Mouse (Mus musculus): ENCODE measurements around the gene Crybg1. TPM values are rescaled to one million over a fixed set of nuclear protein-coding genes. Genes with fewer than 3 reads are reported as not detected.

The Crybg1 gene
- total and polyA plus RNA-seq, 3 experiments: 0.04 to 0.14 TPM; not detected in 1

DNA sequence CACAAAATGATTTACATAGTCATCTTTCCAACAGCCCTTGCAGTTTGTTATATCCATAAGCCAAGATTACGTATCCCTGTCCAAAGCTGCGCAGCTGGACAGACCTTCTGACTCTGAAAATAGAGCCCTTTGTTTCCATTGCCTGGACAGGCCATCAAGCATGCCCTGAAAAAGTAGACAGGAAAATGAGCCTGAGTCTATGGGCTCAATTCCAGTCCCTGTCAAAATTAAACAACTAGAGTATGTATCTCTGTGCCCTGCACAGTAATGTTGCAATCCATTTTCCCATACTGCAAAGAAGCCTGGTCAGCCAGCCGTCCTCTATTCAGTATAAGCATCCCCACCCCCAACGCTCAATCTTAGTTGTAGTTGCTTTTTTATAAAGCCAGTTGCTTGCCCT lies 141.8 kb downstream of the Crybg1 start:
- H3K27me3 ChIP-seq (ENCODE audit: control insufficient read depth in 1 of 2, insufficient read depth in 2 of 2, low read length in 2 of 2): no peaks in the 10 kb centered on the region
- H3K27ac ChIP-seq (ENCODE audit: control insufficient read depth, low read depth, low read length): no peak overlapping the region
- H3K4me3 ChIP-seq (ENCODE audit: control insufficient read depth in 1 of 2, insufficient read depth in 1 of 2, low read depth in 2 of 2, low read length in 2 of 2): no peak overlapping the region
- H3K9ac ChIP-seq (ENCODE audit: control insufficient read depth, low read depth, low read length, poor library complexity, severe bottlenecking): no peak overlapping the region
- H3K36me3 ChIP-seq (ENCODE audit: control insufficient read depth in 1 of 2, insufficient read depth in 2 of 2, low read length in 2 of 2): no peaks in the 10 kb centered on the region
- TF ChIP-seq MYC (IDR thresholded peaks at IDR 0.05; ENCODE audit: low read depth, low read length) (no peak), USF2 (IDR thresholded peaks at IDR 0.05; ENCODE audit: borderline replicate concordance in 1 of 2, insufficient read depth in 1 of 2, low read depth in 1 of 2, low read length in 2 of 2) (no peak), MAX (IDR thresholded peaks at IDR 0.05; ENCODE audit: low read length) (no peak), MAFK (IDR thresholded peaks at IDR 0.05; ENCODE audit: borderline replicate concordance, low read depth, low read length) (no peak), EP300 (IDR thresholded peaks at IDR 0.05; ENCODE audit: low read depth in 1 of 2, low read length in 2 of 2) (no peak), GABPA (IDR thresholded peaks at IDR 0.05; ENCODE audit: low read depth, low read length) (no peak)
- no peaks in the 10 kb centered on the region for H3K79me2 ChIP-seq (ENCODE audit: control insufficient read depth, insufficient read depth, low read length, poor library complexity)
- H3K4me1 ChIP-seq (ENCODE audit: control insufficient read depth in 1 of 2, insufficient read depth in 2 of 2, low read length in 2 of 2): no peaks in the 10 kb centered on the region
- no peak for DNase-seq (ENCODE audit: low read depth, low spot score)
- H3K9me3 ChIP-seq (replicated peaks; ENCODE audit: insufficient read depth, low read length): no peaks in the 10 kb centered on the region

DNA sequence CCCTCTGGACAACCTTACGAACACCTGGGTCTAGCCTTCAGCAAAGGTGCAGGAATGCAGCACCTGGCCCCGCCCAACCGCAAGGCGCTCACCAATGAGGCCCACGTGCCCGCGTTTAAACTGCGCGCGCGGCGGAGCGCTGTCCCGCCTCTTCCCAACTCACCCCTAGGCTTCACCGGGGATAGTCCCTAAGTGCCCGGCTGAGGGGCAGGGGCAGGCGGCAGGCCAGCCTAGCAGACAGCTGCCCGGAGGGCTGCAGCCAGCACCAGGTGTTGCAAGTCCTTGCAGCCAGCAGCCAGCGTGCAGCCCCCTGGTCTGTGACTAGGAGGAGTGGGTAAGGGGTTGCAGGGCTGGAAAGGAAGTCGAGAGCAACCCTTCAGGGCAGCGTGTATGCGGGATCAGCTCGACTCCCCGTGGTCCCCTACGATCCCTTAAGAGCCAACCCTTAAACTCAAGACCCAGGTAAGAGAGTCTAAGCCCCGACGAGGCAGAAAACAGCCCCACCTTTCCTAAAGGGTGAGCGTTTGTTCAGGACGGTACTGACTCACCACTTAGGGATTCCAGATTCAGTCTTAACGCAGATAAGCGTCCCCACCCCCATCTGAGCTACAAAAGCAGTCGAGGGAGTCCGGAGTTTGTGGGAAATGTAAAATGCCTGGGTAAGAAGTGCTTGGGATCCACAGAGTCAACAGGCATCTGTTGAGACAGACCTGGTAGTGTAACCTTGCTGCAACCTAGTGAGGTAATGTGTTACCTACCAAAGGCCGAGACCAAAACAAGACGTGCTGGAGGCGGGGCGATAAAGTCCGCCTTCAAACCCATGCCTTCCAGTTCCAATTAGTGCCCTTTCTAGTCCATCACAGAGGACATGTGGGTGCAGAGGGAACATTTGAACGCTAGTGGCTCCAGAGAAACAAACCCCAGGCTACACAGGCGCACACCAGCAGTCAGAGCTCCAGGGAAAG lies 142.7 kb downstream of the Crybg1 start:
- Histone ChIP-seq H3K9me3 (replicated peaks; ENCODE audit: insufficient read depth, low read length) (no peaks in the 10 kb centered on the region), H3K79me2 (ENCODE audit: control insufficient read depth, insufficient read depth, low read length, poor library complexity) (no peaks in the 10 kb centered on the region), H3K27ac (ENCODE audit: control insufficient read depth, low read depth, low read length) (no peak overlapping the region), H3K27me3 (ENCODE audit: control insufficient read depth in 1 of 2, insufficient read depth in 2 of 2, low read length in 2 of 2) (no peaks in the 10 kb centered on the region), H3K4me3 (ENCODE audit: control insufficient read depth in 1 of 2, insufficient read depth in 1 of 2, low read depth in 2 of 2, low read length in 2 of 2) (no peak overlapping the region), H3K9ac (ENCODE audit: control insufficient read depth, low read depth, low read length, poor library complexity, severe bottlenecking) (no peak overlapping the region), H3K36me3 (ENCODE audit: control insufficient read depth in 1 of 2, insufficient read depth in 2 of 2, low read length in 2 of 2) (no peaks in the 10 kb centered on the region), H3K4me1 (ENCODE audit: control insufficient read depth in 1 of 2, insufficient read depth in 2 of 2, low read length in 2 of 2) (no peaks in the 10 kb centered on the region)
- no peak for DNase-seq (ENCODE audit: low read depth, low spot score)
- TF ChIP-seq POLR2AphosphoS2 (IDR thresholded peaks at IDR 0.05; ENCODE audit: low read length): no peak

DNA sequence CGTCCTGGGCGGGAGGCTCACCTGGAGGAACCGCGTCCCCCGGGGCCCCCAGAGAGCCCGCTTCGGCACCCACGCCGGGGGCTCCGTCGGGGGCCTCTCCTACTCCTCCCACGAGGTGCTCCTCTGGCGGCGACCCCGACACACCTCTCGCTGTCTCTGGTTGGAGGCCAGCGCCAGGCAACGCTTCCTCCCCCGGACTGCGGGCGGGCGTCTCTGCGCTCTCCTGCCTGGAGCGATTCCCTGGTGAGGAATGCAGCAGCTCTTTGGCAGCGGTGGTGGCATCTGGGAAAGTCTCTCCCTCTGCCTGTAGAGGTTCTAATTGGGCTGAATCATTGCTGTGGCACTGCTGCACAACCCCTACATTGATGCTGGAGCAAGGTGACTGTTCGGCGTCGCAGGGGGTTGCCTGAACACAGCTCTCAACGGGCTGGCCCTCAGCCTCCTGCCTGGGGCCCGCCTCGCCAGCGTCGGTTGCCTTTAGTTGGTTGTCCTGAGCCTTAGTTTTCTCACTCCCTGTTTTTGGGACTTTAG lies 144.4 kb downstream of the Crybg1 start:
- no peak overlapping the region for H3K27ac ChIP-seq (ENCODE audit: control insufficient read depth, low read depth, low read length)
- no peaks in the 10 kb centered on the region for H3K36me3 ChIP-seq (ENCODE audit: control insufficient read depth in 1 of 2, insufficient read depth in 2 of 2, low read length in 2 of 2)
- H3K9me3 ChIP-seq (replicated peaks; ENCODE audit: insufficient read depth, low read length): no peaks in the 10 kb centered on the region
- no peaks in the 10 kb centered on the region for H3K4me1 ChIP-seq (ENCODE audit: control insufficient read depth in 1 of 2, insufficient read depth in 2 of 2, low read length in 2 of 2)
- H3K27me3 ChIP-seq (ENCODE audit: control insufficient read depth in 1 of 2, insufficient read depth in 2 of 2, low read length in 2 of 2): no peaks in the 10 kb centered on the region; a peak in 1 of 4 replicates
- no peak overlapping the region for H3K4me3 ChIP-seq (ENCODE audit: control insufficient read depth in 1 of 2, insufficient read depth in 1 of 2, low read depth in 2 of 2, low read length in 2 of 2)
- no peak overlapping the region for H3K9ac ChIP-seq (ENCODE audit: control insufficient read depth, low read depth, low read length, poor library complexity, severe bottlenecking)
- TF ChIP-seq POLR2A (IDR thresholded peaks at IDR 0.05; ENCODE audit: control insufficient read depth in 1 of 2, insufficient read depth in 1 of 2, low read depth in 1 of 2, low read length in 2 of 2, poor library complexity in 1 of 2) (no peak), TBP (IDR thresholded peaks at IDR 0.05; ENCODE audit: low read depth, low read length) (no peak), UBTF (IDR thresholded peaks at IDR 0.05; ENCODE audit: borderline replicate concordance, insufficient read depth, low read depth, low read length) (no peak), GATA1 (IDR thresholded peaks at IDR 0.05; ENCODE audit: low read depth, low read length) (no peak), ZMIZ1 (IDR thresholded peaks at IDR 0.05; ENCODE audit: low read depth, low read length) (no peak), E2F4 (IDR thresholded peaks at IDR 0.05; ENCODE audit: borderline replicate concordance, low read depth, low read length) (no peak), EP300 (IDR thresholded peaks at IDR 0.05; ENCODE audit: low read depth in 1 of 2, low read length in 2 of 2) (no peak)
- DNase-seq (ENCODE audit: low read depth, low spot score): no peak
- H3K79me2 ChIP-seq (ENCODE audit: control insufficient read depth, insufficient read depth, low read length, poor library complexity): no peaks in the 10 kb centered on the region
